Mouse (Mus musculus) G1E (cell line): ENCODE results near the gene Ankrd52.

Experiments
- CTCF ChIP-seq: IDR thresholded peaks from 2 replicates; pipeline ENCODE4 v1.5.1; 2012; ENCODE audit warnings: low read depth, low read length, inconsistent platforms, mixed read lengths
- GATA1 ChIP-seq: IDR thresholded peaks from 2 replicates; pipeline ENCODE4 v1.6.1; 2012; ENCODE audit warnings: borderline replicate concordance, low read length, inconsistent platforms, mixed read lengths
- GATA2 ChIP-seq: IDR thresholded peaks from 2 replicates; pipeline ENCODE4 v1.6.1; 2012; ENCODE audit warnings: low read depth, low read length, inconsistent platforms, borderline replicate concordance
- POLR2AphosphoS5 ChIP-seq: IDR thresholded peaks from 2 replicates; pipeline ENCODE4 v1.6.1; 2012; ENCODE audit warnings: low read depth, low read length, inconsistent platforms; ENCODE audit not compliant: insufficient replicate concordance
- TAL1 ChIP-seq: conservative IDR thresholded peaks from 2 replicates; pipeline ENCODE4 v1.6.1; 2012; ENCODE audit warnings: low read depth, low read length, inconsistent platforms, mixed read lengths

GRCm38 (mm10) chr10:128412558-128412957, 35.6 kb downstream of the Ankrd52 start:
- TF ChIP-seq GATA1 (no peak), CTCF (no peak), POLR2AphosphoS5 (no peak), TAL1 (no peak), GATA2 (no peak)
